Mouse (Mus musculus): Measurements from ENCODE around the gene Zbtb4.
"Not testable (repeated sequence)": the region's sequence is repeated elsewhere in the genome, so short reads cannot be mapped to it uniquely, and the experiment has no call there.

Gene Zbtb4

GRCm38 (mm10) chr11:69765221-69766125 lies at the start of gene Zbtb4:
Zbtb4 (plus strand) TSS chr11:69765912.
- DNase-seq (ENCODE audit: low spot score in 2 of 2): peak; percentile 57

GRCm38 (mm10) chr11:69715929-69716328 lies 49.8 kb upstream of the Zbtb4 start:
- DNase-seq (ENCODE audit: low spot score in 2 of 2): peak in 1 of 2 experiments; percentile 35

GRCm38 (mm10) chr11:69716953-69717352 lies 48.8 kb upstream of the Zbtb4 start:
- DNase-seq (ENCODE audit: low spot score in 2 of 2): no peak

GRCm38 (mm10) chr11:69718661-69719060 lies 47.1 kb upstream of the Zbtb4 start:
- DNase-seq (ENCODE audit: low spot score in 2 of 2): no peak

- no peak for DNase-seq (ENCODE audit: low spot score in 2 of 2)
Measured at GRCm38 (mm10) chr11:69719423-69719822, 46.3 kb upstream of the Zbtb4 start.

GRCm38 (mm10) chr11:69720852-69721251 lies 44.9 kb upstream of the Zbtb4 start:
- DNase-seq (ENCODE audit: low spot score in 2 of 2): no peak

- DNase-seq (ENCODE audit: low spot score in 2 of 2): no peak
Measured at GRCm38 (mm10) chr11:69723074-69723473, 42.6 kb upstream of the Zbtb4 start.

- no peak for DNase-seq (ENCODE audit: low spot score in 2 of 2)
Measured at GRCm38 (mm10) chr11:69725951-69726350, 39.8 kb upstream of the Zbtb4 start.

GRCm38 (mm10) chr11:69729063-69729462 lies 36.6 kb upstream of the Zbtb4 start:
- DNase-seq (ENCODE audit: low spot score in 2 of 2): no peak

GRCm38 (mm10) chr11:69731408-69731807 lies 34.3 kb upstream of the Zbtb4 start:
- not testable (repeated sequence) for DNase-seq (ENCODE audit: low spot score in 2 of 2)

GRCm38 (mm10) chr11:69751635-69752034 lies 14.1 kb upstream of the Zbtb4 start:
- no peak for DNase-seq (ENCODE audit: low spot score in 2 of 2)

- DNase-seq (ENCODE audit: low spot score in 2 of 2): no peak
Measured at GRCm38 (mm10) chr11:69752686-69753085, 13.0 kb upstream of the Zbtb4 start.

- no peak for DNase-seq (ENCODE audit: low spot score in 2 of 2)
Measured at GRCm38 (mm10) chr11:69754233-69754632, 11.5 kb upstream of the Zbtb4 start.

GRCm38 (mm10) chr11:69754701-69755100 lies 11.0 kb upstream of the Zbtb4 start:
- peak; percentile 48 to 50 for DNase-seq (ENCODE audit: low spot score in 2 of 2)

- DNase-seq (ENCODE audit: low spot score in 2 of 2): no peak
Measured at GRCm38 (mm10) chr11:69757303-69758089, 8.2 kb upstream of the Zbtb4 start.

- peak; percentile 96 to 97 for DNase-seq (ENCODE audit: low spot score in 2 of 2)
Measured at GRCm38 (mm10) chr11:69758090-69758456, 7.6 kb upstream of the Zbtb4 start.

- DNase-seq (ENCODE audit: low spot score in 2 of 2): peak; percentile 98
Measured at GRCm38 (mm10) chr11:69758478-69758970, 7.2 kb upstream of the Zbtb4 start, which contains the start of gene Polr2a. Polr2a (minus strand) TSS chr11:69758637.

- peak; percentile 93 to 94 for DNase-seq (ENCODE audit: low spot score in 2 of 2)
Measured at GRCm38 (mm10) chr11:69758971-69759721, 6.6 kb upstream of the Zbtb4 start.

GRCm38 (mm10) chr11:69760160-69760900 lies 5.4 kb upstream of the Zbtb4 start:
- peak in 1 of 2 experiments; percentile 48 for DNase-seq (ENCODE audit: low spot score in 2 of 2)

- no peak for DNase-seq (ENCODE audit: low spot score in 2 of 2)
Measured at GRCm38 (mm10) chr11:69760901-69761200, 4.9 kb upstream of the Zbtb4 start.

GRCm38 (mm10) chr11:69761868-69762267 lies 3.8 kb upstream of the Zbtb4 start, which contains the start of gene Slc35g3:
Slc35g3 (minus strand) TSS chr11:69761968.
- no peak for DNase-seq (ENCODE audit: low spot score in 2 of 2)

All from right cerebral cortex, postnatal 10 days (tissue).